Mouse (Mus musculus) T-helper 2 cell (primary cell): ENCODE measurements at regions not wholly inside any gene's neighbourhood (a gene's known extent, or its start where the extent isn't known, plus 50 kb on each side); places are given as distances from the start of the nearest gene placed in this dataset.

Experiments used
- in situ Hi-C: fragments of 300-600 bp; cut with MboI, MseI; formaldehyde crosslinking; loops from one replicate; pipeline ENCODE4 v1.15.1; 2025; ENCODE audit warnings: high pct_unique_total_duplicates

DNA sequence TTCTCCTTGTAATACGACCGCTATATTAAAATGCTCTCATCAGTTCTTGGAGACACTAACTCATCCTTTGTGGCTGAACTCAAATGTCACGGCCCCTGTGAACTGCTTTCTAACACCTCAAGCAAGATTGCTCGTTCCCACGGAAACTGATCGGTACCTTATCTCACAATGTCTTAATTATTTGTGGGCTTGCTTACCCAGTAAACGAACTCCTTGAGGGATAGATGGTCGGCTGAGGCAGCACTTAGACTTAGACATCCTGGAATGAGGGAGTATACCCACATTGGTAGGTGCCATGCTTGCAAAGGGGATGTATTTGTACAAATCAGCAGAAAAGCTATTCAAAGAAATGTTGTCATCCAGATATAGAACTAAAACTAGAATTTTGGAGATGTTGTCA, 92.9 kb upstream of the Rap1b start:
- in situ Hi-C loops = loop anchor here (5.0 kb wide), 1 partner anchor 106 kb away; no protein-coding TSS in a partner anchor

DNA sequence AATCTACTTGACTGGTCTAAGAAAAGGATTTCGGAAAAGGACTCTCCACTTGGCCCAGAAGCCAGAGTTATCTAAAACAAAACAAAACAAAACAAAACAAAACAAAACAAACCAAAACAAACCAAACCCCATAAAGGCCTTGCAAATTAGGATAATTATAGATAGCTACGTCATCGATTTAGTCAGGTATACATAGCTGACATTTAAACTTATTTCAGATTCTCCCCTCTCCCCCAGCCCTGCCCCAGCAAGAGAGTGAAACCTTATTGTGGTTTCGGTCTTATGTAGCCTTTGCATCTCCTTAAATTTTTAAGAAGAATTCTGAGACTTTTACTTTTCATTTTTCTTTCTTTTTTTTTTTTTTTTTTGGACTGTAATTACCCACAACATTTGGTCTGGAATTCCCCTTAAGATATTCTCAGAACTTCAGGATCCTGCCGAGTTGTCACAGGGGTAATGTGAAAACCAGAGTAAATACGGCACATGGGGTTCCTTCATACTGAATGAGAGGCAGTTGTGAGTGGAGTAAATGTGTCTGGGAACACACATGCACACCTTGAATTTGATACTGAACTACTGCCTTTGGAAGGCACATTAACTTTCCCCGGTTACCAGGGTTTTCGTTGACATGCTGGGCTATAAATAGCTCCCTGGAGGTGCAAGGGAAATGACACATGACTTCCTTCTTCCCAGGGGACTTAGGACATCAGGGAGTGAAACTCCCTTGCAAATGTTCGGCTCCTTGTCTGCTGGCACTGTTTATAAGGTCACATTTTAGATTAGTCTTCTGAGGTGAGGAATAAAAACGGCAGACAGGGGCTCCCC, 94.8 kb upstream of the Rap1b start:
- in situ Hi-C loops = no loop called here

DNA sequence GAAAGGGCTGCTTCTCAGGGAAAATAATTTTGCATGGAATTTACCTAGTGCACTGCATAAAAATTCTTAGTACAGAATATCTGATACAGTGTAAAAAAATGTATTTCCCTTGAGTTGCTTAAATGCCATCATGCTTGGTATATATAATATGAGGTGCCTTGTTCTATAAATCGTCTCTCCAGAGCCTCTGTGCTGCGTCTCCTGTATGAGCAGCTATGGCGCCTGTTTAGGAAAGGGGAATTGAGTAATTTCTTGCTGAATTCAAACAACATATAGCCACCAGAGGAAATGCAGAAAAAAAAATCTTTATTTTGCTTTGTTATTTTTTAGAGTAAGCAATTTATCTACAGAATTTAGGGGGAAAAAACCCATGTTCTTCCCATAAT, 95.4 kb upstream of the Rap1b start:
- in situ Hi-C loops = no loop called here

DNA sequence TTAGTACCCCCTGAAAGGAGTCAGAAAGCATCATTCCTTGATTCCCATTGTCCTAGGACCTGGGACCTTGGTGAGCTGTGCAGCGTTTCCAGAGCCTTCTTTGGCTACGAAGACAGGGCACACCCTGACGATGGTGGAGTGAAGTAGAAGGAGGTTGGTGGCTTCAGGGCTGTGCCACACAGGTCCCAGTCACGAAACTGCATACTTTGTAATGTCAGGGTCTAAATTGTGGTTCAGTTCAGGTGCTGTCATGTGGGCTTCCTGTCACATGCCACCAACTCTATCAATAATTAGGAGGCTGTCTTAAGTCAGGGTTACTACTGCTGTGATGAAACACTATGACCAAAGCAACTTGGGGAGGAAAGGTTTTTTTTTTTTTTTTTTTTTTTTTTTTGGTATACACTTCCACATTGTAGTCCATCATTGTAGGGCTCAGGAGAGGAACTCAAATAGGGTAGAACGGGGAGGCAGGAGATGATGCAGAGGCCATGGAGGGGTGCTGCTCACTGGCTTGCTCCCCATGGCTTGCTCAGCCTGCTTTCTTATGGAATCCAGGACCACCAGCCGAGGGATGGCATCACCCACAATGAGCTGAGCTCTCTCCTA, 98.0 kb upstream of the Rap1b start:
- in situ Hi-C loops = no loop called here

DNA sequence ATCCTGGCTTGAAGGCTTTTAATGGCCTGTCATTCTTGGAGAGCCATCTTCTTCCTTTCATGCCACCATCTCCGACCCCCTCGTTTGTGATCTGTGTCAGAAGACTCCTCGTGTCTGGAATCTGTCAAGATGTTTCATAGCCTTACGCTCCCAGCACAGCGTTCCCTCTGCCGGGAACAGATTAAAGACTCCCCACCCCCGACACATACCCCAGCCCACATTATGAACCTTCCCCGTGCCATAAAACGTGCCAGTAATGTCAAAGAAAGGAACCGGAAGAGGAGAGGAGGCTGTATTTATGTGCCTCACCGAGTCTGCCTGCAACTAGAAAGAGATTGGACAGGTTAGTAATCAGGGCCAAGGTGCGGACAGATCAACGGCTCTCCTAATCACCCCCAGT, 101.4 kb upstream of the Rap1b start:
- in situ Hi-C loops = loop anchor here (5.0 kb wide), 1 partner anchor 75 kb away; no protein-coding TSS in a partner anchor

DNA sequence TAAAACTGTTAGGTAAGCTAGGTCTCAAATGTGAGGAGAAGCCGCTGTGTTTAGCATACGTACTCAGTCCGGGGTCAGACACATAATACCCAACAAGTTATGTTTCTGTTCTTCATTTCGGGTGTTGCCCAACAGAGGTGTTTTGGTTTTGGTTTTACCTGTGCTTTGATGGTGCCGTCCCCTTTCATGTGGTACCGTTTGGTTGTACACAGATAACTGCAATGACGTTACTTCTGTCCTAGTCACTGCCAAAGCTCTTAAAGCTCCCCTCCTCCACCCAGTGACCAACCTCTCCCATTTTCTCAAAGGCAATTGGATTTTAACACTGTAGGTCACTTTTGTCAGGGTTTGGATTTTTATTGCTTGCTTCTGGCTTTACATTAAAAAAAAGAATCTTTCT, 102.1 kb upstream of the Rap1b start:
- in situ Hi-C loops = loop anchor here (5.0 kb wide), 1 partner anchor 76 kb away; no protein-coding TSS in a partner anchor

DNA sequence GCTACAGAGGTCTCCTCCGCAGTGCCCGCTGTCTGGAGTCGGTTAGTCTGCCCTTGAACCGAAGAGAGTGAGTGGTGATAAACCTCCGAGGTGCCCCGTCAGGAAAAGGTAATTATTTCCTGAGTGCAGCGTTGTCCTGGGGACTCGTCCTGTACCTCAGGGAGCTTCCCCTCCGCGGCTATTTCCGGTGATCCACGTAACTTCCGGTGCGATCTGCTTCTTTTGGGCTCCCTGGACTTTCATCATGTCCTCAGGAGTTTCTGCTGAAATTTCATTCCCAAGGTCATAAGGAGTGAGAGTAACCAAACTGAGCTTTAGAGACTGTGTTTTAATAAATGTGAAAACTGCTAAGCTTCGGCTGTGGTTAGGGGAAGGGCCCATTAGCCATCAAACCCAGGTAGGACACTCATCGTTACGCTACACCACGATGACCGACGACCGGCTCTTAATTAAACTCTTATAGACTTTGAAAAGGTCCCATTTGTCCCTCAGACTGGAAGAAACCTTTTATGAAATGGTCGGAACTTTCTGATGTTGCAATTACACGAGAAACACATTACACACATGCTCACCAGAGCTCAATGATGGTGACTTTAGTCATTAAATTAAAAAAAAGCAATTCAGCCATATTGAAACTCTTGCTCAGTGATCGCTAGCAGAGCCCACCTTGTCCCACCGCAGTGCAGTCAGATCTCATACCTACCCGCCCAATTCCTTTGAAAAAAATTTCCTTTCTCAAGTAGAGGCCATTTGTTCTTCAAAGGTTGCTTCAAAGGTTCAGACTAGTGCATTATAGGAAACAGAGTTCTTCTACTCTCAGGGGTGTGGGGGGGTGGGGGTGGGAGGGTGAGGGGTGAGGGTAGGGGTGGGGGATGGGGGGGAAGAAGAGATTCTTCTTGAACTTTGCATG, 106.5 kb upstream of the Rap1b start:
- in situ Hi-C loops = no loop called here

DNA sequence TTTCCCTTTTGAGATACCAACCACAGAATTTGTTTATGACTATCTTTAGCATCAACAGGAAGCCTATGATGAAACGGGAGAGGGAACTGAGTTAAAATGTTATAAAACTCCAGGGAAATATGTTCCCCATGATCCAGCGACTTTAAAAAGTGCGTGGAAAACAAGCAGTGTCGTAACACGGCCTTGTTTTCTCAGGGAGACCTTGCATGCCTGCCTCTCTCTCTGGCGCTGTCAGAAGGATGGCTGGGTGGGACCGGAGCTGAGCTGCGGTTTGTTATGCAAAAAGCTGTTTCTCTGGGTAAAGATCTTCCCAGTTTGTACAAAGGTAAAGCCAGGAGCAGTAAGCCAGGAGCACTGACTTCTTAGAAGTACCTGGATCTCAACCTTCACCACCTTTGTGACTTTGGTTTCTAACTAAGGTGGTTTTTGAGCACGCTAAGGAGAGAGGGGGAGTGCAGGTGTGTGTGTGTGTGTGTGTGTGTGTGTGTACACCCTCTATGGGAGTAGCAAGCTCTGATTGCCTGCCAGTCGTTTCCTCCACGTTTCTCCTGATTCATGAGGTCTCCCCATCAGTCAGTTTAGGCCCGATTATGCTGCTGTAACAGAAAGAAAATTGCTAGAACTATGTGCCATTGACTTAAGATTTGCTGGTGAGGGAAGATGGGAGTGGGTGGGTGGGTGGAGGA, 107.3 kb upstream of the Rap1b start:
- in situ Hi-C loops = no loop called here

DNA sequence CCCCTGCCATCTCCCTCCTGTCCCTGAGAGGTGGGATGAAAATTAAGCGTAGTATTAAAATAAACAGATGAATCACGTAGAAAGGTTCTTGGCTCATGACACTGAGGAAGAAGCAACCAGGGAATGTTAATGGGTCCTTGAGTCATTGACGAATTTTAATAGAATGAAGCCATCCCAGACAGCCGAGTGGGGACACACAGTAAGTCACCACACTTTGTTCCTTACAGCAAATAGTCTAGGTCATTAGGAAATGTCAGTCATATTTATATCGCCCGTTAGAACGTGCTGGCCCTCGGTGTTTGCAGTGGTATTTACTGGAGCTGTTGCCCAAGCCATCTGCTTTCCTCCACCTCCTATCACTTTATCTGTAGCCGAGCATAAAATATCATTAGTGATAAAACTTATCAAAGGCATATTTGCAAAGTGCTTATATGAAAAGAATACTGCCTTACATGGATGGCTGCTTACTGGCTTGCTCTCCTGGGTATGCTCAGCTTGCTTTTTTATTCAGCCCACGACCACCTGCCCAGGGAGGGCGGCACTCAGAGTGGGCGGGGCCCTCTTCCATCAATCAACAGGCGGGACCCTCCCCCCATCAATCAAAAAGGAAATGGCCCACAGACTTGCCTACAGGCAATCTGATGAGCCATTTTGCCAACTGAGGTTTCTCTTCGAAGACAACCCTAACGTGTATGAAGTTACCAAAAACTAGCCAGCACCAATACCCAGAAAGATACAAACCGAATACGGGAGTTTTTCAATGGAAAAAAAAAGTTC, 110.5 kb upstream of the Rap1b start:
- in situ Hi-C loops = no loop called here

DNA sequence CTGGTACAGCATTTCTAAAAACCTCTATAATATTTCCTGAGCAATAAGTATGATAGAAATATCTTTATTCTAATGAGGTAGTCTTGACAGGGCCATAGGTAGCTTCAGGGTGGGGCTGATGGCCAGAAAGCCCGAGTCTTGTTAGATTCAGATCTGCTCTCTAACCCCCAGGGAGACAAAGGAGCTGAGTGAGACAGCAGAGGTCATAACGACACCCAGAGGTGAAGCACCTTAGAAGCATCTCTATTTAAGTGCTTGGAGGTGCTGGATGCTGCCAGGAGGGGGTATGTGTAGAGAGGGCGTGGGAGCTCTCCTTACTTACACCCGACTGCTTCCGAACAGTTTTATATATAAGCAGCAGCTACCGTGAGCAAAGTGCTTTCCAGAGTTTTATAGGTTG, 128.9 kb upstream of the Rap1b start:
- in situ Hi-C loops = no loop called here

DNA sequence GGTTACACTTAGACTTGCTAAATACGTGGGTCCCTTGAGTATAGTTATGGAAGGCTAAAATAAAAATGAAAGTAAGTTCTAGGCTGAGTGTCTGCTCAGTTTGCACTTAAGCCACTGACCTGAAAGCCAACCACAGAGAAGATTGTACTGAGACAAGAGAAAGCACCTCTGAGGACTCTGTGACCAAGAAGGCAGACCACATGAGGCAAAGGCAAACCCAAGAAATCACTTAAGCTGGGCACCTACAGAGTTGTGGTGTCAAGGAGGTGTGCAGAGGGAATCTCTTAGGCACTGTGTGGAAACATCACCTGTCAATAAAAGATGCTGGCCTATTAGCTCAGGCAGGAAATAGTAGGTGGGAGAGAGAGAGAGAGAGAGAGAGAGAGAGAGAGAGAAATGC, 129.6 kb upstream of the Rap1b start:
- in situ Hi-C loops = no loop called here

DNA sequence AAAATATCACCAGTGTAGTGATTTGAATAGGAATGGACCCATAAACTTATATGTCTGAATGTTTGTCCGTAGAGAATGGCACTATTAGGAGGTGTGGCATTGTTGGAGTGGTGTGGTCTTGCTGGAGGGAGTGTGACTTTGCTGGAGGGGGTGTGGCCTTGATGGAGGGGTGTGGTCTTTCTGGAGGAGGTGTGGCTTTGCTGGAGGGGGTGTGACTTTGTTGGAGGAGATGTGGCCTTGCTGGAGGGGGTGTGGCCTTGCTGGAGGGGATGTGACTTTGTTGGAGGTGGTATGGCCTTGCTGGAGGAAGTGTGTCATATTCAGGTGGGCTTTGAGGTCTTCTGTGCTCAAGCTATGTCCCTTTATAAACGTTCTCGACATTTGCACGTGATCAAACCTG, 133.3 kb upstream of the Rap1b start:
- in situ Hi-C loops = no loop called here

DNA sequence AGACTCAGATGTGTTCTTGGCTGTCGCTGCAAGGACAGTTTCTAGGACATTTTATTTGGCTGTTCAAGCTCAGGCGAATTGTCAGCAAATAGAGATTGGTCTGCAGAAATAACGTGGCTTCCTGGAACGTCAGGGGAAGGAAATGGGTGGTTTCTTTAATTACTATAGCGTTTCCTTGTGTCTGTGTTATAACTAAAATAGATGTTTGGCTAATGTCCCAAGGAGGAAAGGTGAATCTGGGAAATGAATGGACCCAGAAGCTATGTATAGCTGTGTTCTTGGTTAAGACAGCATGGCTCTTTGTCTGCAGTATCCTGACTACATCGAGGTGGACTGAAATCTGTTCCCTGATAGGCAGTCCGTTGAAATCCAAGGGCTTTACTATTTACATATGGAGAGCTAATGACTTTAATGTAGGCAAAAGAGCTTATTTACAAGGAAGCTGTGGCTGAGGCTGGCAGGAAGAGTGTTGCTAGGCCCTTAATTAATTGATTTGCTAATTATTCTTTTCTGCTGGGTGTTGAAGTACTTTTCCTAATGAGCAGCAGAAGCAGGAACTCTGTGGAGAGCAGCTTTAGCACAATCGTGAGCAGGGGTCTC, 136.9 kb upstream of the Rap1b start:
- in situ Hi-C loops = no loop called here

DNA sequence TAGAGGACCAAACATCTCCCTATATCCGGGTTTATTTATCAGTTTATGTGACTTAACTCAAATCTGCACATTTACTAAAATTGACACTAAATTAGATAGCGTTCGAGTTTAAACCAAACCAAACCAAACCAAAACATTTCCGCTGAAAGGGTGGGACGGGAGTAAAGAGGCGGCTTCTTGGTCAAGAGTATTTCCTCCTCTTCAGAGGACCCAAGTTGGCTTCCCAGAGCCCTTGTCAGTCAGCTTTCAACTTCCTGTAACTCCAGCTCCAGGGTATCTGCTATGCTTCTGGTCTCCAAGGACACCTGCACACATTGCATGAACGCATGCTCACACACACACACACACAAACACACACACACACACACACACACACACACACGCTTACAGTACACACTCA, 137.4 kb upstream of the Rap1b start:
- in situ Hi-C loops = no loop called here

DNA sequence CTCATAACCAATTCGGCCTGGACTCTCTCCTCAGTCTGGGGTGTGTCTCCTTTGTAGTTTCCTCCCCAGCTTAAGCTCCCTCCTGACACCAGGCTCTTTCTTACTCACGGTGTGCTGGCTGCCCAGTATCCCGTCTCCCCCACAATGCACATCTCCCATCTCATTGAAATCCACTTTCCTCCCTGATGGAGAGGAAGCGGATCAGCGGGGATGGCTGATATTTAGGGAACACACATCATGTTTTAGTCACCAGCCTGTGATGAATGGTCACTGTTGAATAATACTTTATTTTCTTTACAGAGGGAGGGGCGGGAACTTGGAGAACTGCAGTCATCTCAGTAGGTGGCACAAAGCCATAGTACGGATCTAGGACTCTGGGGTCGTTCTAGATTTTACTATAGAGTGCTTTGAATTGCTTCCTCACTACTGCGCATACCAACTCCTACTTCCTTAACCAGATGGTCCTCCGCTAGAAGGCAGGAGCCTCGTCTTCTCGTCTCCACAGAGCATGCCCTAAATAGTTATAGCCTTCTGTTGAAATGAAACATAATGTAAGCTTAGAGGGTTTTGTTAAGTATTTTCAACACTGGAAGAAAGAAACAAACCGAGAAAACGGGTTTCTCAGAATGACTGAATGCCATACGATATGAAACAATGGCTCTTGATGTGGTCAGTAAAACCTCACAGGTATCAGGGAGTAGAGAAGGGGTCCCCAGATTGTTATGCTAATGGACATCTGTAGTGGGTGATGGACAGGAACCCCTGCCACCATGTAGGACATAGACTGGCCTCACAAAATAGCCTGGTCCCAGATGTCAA, 139.2 kb upstream of the Rap1b start:
- in situ Hi-C loops = no loop called here

DNA sequence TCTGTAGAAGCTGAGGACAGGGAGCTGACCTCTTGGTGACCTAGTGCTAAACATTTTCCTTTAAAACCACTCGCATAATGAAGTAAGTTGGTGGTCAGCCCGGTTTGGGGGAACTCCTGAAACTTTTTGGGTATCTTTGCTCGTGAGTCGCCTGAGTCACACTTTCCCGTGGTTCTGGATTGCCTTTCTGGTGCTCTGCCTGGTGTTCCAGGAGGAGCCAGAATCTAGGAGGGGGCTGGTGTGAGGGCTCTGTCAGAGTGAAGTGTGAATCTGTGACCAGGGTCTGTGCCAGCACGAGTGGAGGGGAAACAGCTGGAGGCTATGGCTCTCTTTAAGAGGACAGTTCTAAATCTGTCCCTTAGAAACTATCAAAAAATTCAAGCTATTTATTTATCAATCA, 141.8 kb upstream of the Rap1b start:
- in situ Hi-C loops = no loop called here

DNA sequence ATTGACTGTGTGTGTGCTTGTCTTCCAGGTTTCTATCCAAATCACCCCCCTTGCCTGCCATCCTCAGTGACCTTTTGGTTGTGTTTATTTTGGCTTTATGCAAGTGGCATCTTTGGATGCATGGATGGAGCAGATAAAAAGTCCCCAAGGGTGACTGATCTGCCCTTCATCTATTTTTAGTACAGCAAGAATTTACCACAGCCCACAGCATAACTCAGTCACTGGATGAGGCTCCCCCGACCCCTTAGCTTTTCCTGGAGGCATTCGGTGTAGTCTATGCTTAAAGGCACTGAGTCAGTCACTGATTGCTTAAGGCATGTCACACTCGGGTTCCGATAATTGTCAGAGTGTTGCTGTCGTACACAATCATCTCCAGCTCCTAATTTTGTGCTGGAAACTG, 142.2 kb upstream of the Rap1b start:
- in situ Hi-C loops = no loop called here

DNA sequence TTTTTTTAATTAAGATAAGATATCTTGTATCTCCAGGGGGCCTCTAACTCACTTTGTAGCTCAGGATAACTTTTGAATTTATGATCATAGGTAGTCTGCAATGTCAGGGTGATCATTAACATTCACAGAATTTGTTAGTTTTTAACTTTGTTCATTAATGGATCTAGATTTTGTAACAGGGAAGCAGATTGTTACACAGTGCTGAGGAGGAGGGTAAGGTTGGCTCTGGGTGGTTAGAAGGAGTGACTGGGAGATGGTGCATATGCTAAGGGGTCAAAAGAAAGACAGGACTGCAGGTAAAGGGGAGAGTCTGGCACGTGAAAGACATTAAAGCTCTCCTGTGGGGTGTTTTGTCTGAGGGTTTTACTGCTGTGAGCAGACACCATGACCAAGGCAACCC, 145.3 kb upstream of the Rap1b start:
- in situ Hi-C loops = no loop called here

DNA sequence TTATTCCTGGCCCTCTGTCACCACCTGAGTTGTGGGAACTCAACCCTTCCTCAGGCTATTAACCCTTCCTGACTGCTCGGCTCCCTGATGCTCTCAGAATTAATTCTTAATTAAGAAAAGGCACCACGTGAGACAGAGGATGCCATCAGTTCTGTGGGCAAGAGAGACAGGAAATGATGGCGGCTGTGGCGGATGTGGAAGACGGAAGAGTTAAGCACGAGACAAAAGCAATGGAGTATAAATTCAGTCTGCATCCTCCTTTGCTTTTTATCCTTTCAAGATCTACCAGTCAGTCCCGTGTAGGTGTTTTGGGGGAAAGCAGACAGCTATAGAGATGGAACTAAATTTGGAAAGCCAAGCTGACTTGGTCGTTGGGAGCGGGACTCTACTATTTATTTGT, 146.5 kb upstream of the Rap1b start:
- in situ Hi-C loops = no loop called here

DNA sequence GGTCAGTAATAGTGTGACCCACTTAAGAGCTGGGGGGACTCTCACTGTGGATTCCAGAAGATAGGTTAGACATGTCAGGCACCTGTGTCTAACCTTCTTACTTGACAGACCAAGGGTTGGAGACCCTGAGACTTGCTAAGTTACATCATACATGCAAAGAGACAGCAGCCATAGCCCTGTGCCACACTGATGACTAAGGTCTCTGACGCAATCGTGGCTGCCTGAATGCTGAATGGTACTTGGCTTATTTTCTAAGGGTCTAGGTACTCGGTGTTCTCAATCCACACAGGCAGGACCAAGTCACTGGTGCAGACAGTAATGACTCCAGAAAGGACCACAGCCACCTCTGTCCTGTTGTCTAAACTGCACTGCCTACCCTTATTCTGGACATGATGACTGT, 147.8 kb upstream of the Mdm1 start:
- in situ Hi-C loops = no loop called here
